Mouse (Mus musculus) left cerebral cortex, adult 9 months (tissue): ENCODE data around the gene 6430571L13Rik.

Source experiments
- DNase-seq, 2 experiments: peaks; one replicate each; pipeline ENCODE4 v3.0.0; 2022; ENCODE audit warnings: low spot score in 2 of 2

6430571L13Rik gene

DNA sequence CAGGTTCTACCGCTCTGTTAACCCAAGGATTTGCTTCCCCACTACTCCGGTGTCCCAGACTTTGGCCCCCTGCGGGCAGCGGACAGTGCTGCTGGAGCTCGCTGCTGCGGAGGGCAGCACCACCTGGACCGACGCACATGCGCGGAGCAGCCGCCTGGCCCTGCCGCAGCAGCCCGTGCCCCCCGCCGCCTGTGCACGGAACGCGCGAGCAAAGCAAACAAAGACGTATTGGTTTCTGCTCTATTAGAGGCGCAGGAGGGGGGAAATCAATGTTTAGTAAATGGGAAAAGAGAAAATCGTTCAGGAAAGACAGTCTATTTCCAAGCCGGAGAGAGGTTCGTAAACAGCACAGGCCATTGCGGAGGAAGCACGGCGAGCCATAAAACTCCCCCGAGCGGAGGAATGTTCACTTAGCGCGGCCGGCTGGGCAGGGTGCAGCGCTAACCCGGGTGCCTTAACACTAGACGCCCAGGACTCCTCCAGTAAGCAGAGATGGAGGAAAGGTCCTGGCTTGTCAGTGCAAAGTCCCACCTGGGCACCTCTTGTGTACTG is 37.6 kb downstream of the 6430571L13Rik start:
- DNase-seq, result no peak

DNA sequence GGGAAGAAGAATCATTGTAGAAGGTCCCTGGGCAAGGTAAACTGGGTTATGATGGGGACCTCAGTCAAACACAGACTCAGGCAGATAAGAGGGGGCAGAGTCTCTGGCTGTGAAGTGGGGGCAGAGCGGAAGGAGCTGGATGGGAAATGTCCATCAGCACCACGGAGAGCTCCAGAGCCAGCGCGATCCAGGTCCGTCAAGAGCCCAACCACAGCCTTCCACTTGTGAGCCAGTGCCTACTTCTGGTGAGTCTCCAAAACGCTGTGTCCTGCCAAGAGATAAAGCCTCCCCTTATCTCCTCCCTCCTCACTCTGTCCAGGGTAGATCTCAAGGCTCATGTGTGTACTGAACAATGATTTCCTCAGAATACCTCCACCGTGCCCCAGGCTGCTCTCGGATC is 41.3 kb downstream of the 6430571L13Rik start:
- DNase-seq, result no peak

DNA sequence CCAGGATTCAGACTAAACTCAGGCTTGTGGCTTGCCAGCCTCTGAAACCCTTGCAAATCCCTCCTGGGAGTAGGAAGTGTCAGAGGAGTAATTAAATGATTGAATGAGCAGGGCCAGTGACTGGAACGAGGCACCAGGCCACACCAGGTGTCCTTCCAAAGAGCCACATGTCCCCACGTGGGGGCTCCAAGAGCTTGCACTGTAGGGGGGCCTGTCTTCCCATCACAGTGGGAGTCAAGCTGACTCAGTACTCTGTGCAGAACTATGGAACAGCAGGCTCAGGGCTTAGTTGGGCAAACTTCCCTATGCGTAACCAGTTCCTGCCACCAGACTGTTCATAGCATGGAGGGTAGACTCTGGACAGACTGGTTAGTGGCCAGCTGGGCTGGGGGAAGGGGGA is 44.0 kb downstream of the 6430571L13Rik start:
- DNase-seq, result no peak

DNA sequence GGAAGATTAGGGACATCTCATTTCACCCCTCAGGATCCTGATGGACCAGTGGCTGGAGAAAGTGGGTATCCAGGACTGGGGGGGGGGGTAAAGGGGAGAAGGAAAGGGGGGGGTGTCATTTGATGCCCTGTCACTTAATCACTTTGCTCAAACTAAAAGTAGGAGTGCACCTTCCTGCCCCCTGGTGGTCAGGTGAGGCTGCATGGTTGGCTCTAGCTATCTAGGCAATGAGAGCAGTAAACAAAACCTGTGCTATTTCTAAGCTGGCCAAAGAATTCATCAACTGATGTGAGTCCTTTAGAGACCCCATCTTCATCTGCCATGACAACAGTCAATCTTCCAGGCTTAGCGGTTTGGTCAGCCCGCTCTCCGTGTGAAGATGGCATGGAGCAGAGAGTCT is 46.3 kb downstream of the 6430571L13Rik start:
- DNase-seq, result no peak

DNA sequence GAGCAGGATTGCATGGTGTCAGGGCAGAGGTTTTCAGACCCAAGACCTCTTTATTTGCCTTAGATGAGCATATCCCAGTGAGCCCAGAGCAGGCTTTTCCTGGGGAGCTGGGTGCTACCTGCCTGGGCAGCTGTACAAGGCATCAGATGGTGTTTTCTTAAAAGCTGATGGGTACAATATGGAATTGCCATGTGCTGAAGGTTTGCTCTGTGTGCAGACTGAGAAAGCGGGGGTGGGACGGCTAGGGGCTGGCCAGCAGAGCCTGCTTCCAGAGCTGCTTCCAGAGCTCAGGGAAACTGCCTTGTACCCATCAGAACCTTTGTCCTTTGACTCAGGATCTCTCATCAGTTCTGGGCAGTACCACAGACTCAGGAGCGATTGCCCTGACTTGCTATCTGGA is 47.3 kb downstream of the 6430571L13Rik start:
- DNase-seq, result no peak

DNA sequence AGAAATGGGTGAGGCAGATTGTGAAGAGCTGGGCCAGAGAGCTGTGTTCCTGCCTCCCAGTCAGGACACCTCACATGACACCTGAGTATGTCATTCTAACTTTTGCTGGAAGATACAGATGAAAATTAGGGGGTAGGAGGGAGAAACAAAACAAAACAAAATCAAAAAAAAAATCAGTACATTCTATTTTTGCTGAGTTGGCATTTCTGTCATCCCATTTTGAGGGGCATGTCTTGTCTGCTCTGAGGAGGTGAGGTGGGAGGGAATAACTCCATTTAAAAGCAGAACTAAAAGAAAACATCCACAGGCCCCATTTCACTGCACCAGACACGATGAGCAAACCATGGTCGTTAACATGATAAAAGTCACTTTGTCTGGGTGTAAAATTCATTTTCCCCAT is 47.9 kb downstream of the 6430571L13Rik start:
- DNase-seq, result no peak

DNA sequence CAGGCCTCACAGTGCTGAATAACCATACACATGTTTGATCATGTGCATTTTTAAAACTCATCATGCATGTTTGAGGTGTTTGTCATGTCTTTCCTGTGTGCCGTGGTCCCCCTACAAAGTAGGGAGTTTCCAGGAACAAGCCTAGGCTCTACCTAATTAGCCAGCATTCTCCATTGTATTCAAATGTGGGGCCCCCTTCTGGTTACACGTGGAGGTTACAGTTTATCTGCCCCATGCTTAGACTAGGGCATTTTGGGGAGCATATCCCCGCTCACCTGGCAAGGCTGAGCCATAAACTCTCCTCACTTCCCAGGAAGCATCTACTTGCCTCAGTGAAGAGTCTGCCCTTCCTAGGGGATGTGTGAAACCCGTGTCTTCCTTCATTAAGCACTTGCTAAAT is 56.0 kb downstream of the 6430571L13Rik start:
- no peak for DNase-seq

DNA sequence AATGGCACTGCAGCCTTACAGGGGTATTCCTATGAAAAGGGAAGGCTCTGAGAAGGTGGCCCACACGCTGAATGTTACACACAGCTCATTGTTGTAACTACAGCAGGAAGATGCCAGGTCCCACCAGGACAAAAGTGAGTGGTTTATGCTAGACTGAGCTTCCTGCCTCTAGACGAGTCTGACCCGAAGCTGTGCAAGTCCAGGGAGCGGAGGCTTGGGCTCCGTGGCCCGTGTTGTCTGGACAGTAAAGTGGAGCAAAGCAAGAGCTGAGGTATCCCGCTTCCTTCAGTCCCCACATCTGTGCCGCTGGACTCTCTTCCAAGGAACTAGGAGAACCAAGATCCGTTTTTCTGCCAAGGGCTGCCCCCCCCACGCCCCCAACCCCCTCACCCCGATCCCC is 58.6 kb downstream of the 6430571L13Rik start:
- no peak for DNase-seq

DNA sequence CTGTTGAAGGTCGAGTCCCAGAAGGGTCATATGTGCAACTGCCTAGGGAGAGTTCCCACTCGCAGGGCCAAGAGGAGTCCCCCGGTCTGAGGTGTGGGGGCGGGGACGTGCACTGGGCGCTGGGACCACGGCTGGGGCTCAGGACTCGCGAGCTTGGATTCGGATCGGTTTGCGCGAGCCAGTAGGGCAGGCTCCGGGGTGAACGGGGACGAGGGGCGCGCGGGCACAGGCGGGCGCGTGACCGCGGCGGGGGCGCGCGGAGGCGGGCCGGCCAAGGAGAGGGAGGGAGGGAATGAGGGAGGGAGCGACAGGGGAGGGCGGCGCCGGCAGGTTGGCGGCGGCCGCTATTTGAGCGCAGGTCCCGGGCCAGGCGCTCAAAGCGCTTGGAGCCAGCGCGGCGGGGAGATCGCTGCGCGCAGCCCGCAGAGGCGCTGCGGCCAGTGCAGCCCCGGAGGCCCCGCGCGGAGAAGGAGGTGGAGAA is 59.1 kb downstream of the 6430571L13Rik start, which contains the start of gene Cacna2d2:
Gene Cacna2d2, plus strand, starts transcription at position 122 of the 481 bp plus-strand sequence.
- peak in 1 of 2 experiments; percentile 26 for DNase-seq

DNA sequence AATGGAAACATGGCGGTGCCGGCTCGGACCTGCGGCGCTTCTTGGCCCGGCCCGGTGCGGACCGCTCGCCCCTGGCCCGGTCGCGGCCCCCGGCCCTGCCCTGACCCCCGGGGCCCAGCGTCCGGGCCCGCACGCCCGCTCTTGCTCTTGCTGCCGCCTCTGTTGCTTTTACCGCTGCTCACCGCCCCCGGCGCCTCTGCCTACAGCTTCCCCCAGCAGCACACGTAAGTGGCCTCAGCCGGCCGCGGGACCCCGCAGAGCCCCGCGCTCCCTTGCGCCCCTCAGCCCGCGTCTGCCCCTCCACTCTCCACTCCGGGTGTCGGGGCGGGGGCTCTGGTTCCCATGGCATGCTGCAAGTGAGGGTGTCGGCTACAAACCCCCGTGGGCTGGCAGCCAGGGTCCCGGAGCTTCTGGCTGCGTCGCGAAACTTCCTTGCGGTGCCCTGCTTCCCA is 59.7 kb downstream of the 6430571L13Rik start:
- no peak for DNase-seq

DNA sequence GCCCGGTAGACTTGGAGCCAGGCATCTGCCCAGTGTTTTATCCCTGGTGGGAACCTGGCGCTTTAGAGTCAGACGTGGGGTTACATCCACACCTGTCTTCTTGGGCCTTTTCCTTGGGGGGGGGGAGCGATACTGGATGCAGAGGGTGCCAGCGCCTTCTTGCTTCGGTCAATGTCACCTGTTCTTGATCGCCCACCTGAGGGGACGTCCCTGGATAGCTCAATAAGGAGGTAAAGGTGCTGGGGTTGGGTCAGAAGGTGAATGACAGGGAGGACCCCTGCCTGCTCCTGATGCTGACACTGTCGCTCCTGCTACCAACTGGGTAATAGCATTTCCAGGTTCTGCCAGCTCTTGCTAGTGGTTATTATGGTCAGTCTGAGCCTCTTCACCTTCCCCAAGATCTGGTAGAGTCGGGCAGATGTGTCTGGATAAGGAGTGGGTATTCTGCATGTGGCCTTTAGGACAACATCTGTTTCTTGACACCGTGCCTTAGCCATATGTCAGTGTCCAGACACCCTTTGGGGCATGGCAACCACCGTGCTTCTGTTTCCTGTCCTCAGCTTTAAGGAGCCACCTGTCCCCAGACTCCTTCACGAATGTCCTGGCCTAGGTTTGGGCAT is 60.4 kb downstream of the 6430571L13Rik start:
- no peak for DNase-seq
